ENCODE assay signal across 14 mouse cellular contexts in the genomic region with DNA sequence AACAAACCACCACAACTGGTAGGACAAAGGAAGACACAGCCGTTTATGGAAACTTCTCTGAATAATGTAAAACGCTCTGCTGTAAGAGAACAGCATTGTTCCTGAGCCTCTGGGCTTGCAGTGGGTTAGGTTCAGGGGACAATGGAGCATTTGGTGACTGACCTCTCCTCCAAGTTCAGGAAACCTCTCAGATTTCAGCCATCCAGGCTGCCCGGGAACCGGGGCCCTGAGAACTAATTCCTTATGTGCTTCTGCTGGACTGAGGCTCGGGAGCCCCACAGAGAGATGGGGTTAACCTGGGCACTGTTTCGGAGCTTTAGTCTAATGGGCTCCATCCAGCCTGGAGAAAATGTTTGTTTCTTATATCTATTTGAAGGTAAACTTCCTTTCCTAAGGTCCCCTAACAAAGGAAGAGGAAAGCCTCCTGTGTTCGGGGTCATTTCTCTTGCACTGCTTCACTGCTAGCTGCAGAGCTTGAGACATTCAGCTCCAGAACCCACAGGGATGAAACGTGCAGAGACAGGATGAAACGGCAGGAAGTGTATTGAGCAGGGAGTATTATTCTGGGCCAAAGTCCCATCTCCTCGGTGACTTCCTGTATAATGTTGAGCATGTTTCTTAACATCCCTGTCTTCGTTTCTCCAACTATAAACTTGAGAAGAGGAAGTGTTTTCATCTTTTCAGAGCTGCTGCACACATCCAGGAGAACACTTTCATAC.
A peak's percentile ranks its signal among the peaks of the same experiment; 100 is the strongest.
DNase-seq lines count a peak whose midpoint lies in the region; ATAC-seq and TF ChIP-seq lines count a peak whose summit lies in the region.
"Had no signal": no experiment of that assay in that cellular context is flagged by ENCODE, and none has a peak within 500 bp of the region (broad histone marks: within the 10 kb centered on the region; RNA-seq: fewer than 3 reads in every experiment).

No protein-coding gene starts in this region.

- 62% methylated on average over 11 of the region's 11 CpGs for WGBS in forebrain, embryonic 10.5 days
- 71% methylated on average over 11 of the region's 11 CpGs for WGBS in forebrain, postnatal 0 days
- WGBS in hindbrain, embryonic 12.5 days = 49% methylated on average over 11 of the region's 11 CpGs
- WGBS in hindbrain, embryonic 14.5 days = 57% methylated on average over 11 of the region's 11 CpGs
- WGBS in midbrain, embryonic 10.5 days = 71% methylated on average over 11 of the region's 11 CpGs
- 61% methylated on average over 11 of the region's 11 CpGs for WGBS in midbrain, embryonic 16.5 days
- WGBS in limb, embryonic 12.5 days = 40% methylated on average over 11 of the region's 11 CpGs

- peaks cover 19% of the 10 kb centered on the region for H3K4me1 ChIP-seq in forebrain, embryonic 10.5 days
- H3K4me1 ChIP-seq in forebrain, postnatal 0 days (ENCODE audit: insufficient read depth) = no peaks in the 10 kb centered on the region
- peaks cover 13% of the 10 kb centered on the region for H3K4me1 ChIP-seq in hindbrain, embryonic 12.5 days
- H3K4me1 ChIP-seq in hindbrain, embryonic 14.5 days (replicated peaks; ENCODE audit: control insufficient read depth, insufficient read depth, low read length) = peaks cover 4% of the 10 kb centered on the region; the same call in 1 of the 2 replicates
- H3K4me1 ChIP-seq in midbrain, embryonic 10.5 days = peaks cover 12% of the 10 kb centered on the region
- H3K4me1 ChIP-seq in midbrain, embryonic 16.5 days (ENCODE audit: control insufficient read depth, insufficient read depth, low read length) = no peaks in the 10 kb centered on the region
- H3K4me1 ChIP-seq in limb, embryonic 12.5 days (replicated peaks) = peaks cover 19% of the 10 kb centered on the region

- DNase-seq in forebrain, embryonic 10.5 days (ENCODE audit: extremely low spot score, low spot score) = peak; percentile 25
- no peak for DNase-seq in forebrain, postnatal 0 days
- DNase-seq in hindbrain, embryonic 14.5 days (ENCODE audit: low spot score) = no peak
- no peak for DNase-seq in midbrain, embryonic 10.5 days (ENCODE audit: low spot score)
- no peak for DNase-seq in gastrocnemius, postnatal 10 days
- DNase-seq: adrenal gland, adult 8-10 months; cerebellum, postnatal 14 days; thymus, postnatal 14 days had no signal

- H3K9me3 ChIP-seq in forebrain, embryonic 10.5 days = no peaks in the 10 kb centered on the region
- H3K9me3 ChIP-seq in forebrain, postnatal 0 days (ENCODE audit: low read length) = no peaks in the 10 kb centered on the region
- no peaks in the 10 kb centered on the region for H3K9me3 ChIP-seq in hindbrain, embryonic 12.5 days (replicated peaks)
- no peaks in the 10 kb centered on the region for H3K9me3 ChIP-seq in hindbrain, embryonic 14.5 days (ENCODE audit: control insufficient read depth, low read length)
- no peaks in the 10 kb centered on the region for H3K9me3 ChIP-seq in midbrain, embryonic 10.5 days (replicated peaks)
- H3K9me3 ChIP-seq in midbrain, embryonic 16.5 days (replicated peaks; ENCODE audit: control insufficient read depth, low read length, poor library complexity, severe bottlenecking) = no peaks in the 10 kb centered on the region
- H3K9me3 ChIP-seq in limb, embryonic 12.5 days = no peaks in the 10 kb centered on the region
- H3K9me3 ChIP-seq: hindbrain, embryonic 15.5 days had no signal

- no peak overlapping the region for H3K4me3 ChIP-seq in forebrain, embryonic 10.5 days
- H3K4me3 ChIP-seq in forebrain, postnatal 0 days (ENCODE audit: low read depth, low read length) = no peak overlapping the region
- H3K4me3 ChIP-seq in hindbrain, embryonic 12.5 days = no peak overlapping the region
- H3K4me3 ChIP-seq in hindbrain, embryonic 14.5 days (replicated peaks; ENCODE audit: low read length) = no peak overlapping the region
- H3K4me3 ChIP-seq in midbrain, embryonic 10.5 days = no peak overlapping the region
- no peak overlapping the region for H3K4me3 ChIP-seq in midbrain, embryonic 16.5 days (ENCODE audit: low read depth, low read length)
- H3K4me3 ChIP-seq in limb, embryonic 12.5 days (replicated peaks) = no peak overlapping the region
- H3K4me3 ChIP-seq: hindbrain, embryonic 15.5 days; left cerebral cortex, adult 2 months had no signal

- H3K27me3 ChIP-seq in forebrain, embryonic 10.5 days (ENCODE audit: poor library complexity, severe bottlenecking) = no peaks in the 10 kb centered on the region
- H3K27me3 ChIP-seq in forebrain, postnatal 0 days (ENCODE audit: insufficient read depth, low read length) = no peaks in the 10 kb centered on the region
- no peaks in the 10 kb centered on the region for H3K27me3 ChIP-seq in hindbrain, embryonic 12.5 days
- no peaks in the 10 kb centered on the region for H3K27me3 ChIP-seq in hindbrain, embryonic 14.5 days (ENCODE audit: control insufficient read depth, insufficient read depth, low read length)
- no peaks in the 10 kb centered on the region for H3K27me3 ChIP-seq in midbrain, embryonic 10.5 days (ENCODE audit: low read depth, poor library complexity, severe bottlenecking)
- no peaks in the 10 kb centered on the region for H3K27me3 ChIP-seq in midbrain, embryonic 16.5 days (ENCODE audit: control insufficient read depth, insufficient read depth, low read depth, low read length)
- H3K27me3 ChIP-seq in limb, embryonic 12.5 days = no peaks in the 10 kb centered on the region; the same call in 1 of the 2 replicates
- H3K27me3 ChIP-seq: hindbrain, embryonic 15.5 days had no signal

- ATAC-seq in forebrain, postnatal 0 days = no peak
- ATAC-seq in hindbrain, embryonic 12.5 days (ENCODE audit: low FRiP score) = no peak
- ATAC-seq in hindbrain, embryonic 14.5 days (ENCODE audit: low FRiP score) = no peak
- no peak for ATAC-seq in midbrain, embryonic 16.5 days
- ATAC-seq in limb, embryonic 12.5 days (ENCODE audit: insufficient number of reproducible peaks, insufficient read depth, low FRiP score, low TSS enrichment, low read depth) = no peak

- H3K4me2 ChIP-seq in forebrain, postnatal 0 days (ENCODE audit: low read depth) = no peak overlapping the region
- no peak overlapping the region for H3K4me2 ChIP-seq in hindbrain, embryonic 12.5 days (replicated peaks)
- no peak overlapping the region for H3K4me2 ChIP-seq in hindbrain, embryonic 14.5 days (replicated peaks)
- H3K4me2 ChIP-seq in midbrain, embryonic 16.5 days (ENCODE audit: low read length) = no peak overlapping the region
- no peak overlapping the region for H3K4me2 ChIP-seq in limb, embryonic 12.5 days
- H3K4me2 ChIP-seq: hindbrain, embryonic 15.5 days; liver, embryonic 11.5 days had no signal

- peak overlapping the region; percentile 79 for H3K27ac ChIP-seq in forebrain, embryonic 10.5 days
- no peak overlapping the region for H3K27ac ChIP-seq in forebrain, postnatal 0 days (ENCODE audit: low read depth, low read length)
- peak overlapping the region; percentile 35; the same call in 1 of the 2 replicates for H3K27ac ChIP-seq in hindbrain, embryonic 12.5 days
- no peak overlapping the region for H3K27ac ChIP-seq in hindbrain, embryonic 14.5 days
- peak overlapping the region; percentile 65; the same call in 1 of the 2 replicates for H3K27ac ChIP-seq in midbrain, embryonic 10.5 days (replicated peaks)
- no peak overlapping the region for H3K27ac ChIP-seq in midbrain, embryonic 16.5 days (ENCODE audit: low read length)
- H3K27ac ChIP-seq in limb, embryonic 12.5 days = peak overlapping the region; percentile 42; the same call in 1 of the 2 replicates
- H3K27ac ChIP-seq: hindbrain, embryonic 15.5 days; left cerebral cortex, adult 2 months had no signal

- H3K36me3 ChIP-seq in forebrain, embryonic 10.5 days (replicated peaks) = no peaks in the 10 kb centered on the region
- no peaks in the 10 kb centered on the region for H3K36me3 ChIP-seq in forebrain, postnatal 0 days (ENCODE audit: insufficient read depth)
- no peaks in the 10 kb centered on the region for H3K36me3 ChIP-seq in hindbrain, embryonic 12.5 days
- no peaks in the 10 kb centered on the region for H3K36me3 ChIP-seq in hindbrain, embryonic 14.5 days (replicated peaks; ENCODE audit: control insufficient read depth, insufficient read depth)
- H3K36me3 ChIP-seq in midbrain, embryonic 10.5 days = no peaks in the 10 kb centered on the region
- no peaks in the 10 kb centered on the region for H3K36me3 ChIP-seq in midbrain, embryonic 16.5 days (ENCODE audit: control insufficient read depth, insufficient read depth, low read length)
- no peaks in the 10 kb centered on the region for H3K36me3 ChIP-seq in limb, embryonic 12.5 days
- H3K36me3 ChIP-seq: hindbrain, embryonic 15.5 days had no signal

- H3K9ac ChIP-seq in forebrain, postnatal 0 days = no peak overlapping the region
- H3K9ac ChIP-seq in hindbrain, embryonic 12.5 days = no peak overlapping the region
- no peak overlapping the region for H3K9ac ChIP-seq in hindbrain, embryonic 14.5 days
- no peak overlapping the region for H3K9ac ChIP-seq in midbrain, embryonic 16.5 days (ENCODE audit: low read depth, low read length)
- H3K9ac ChIP-seq in limb, embryonic 12.5 days (replicated peaks) = no peak overlapping the region
- H3K9ac ChIP-seq: hindbrain, embryonic 15.5 days had no signal

- TF ChIP-seq CTCF in forebrain, postnatal 0 days (IDR thresholded peaks at IDR 0.05; ENCODE audit: low read depth) = no peak

Comparison
In these comparisons a context has a peak if more than half of its experiments do, and no peak if none do; other contexts are left out.
1. H3K27ac ChIP-seq: peak in forebrain, embryonic 10.5 days (single experiment), hindbrain, embryonic 12.5 days (single experiment), midbrain, embryonic 10.5 days (single experiment) and limb, embryonic 12.5 days (single experiment); none in forebrain, postnatal 0 days (single experiment), hindbrain, embryonic 14.5 days (single experiment) and midbrain, embryonic 16.5 days (single experiment).